Mouse (Mus musculus) lung, embryonic 14.5 days (tissue): ENCODE data around the gene Lbx1. TPM values are rescaled to one million over a fixed set of nuclear protein-coding genes. Genes with fewer than 3 reads are reported as not detected.
A peak's percentile ranks its signal among the peaks of the same experiment; 100 is the strongest.

ENCODE experiments used
- ATAC-seq: fragments of 200-750 bp; cut with Nextera tagmentation; 2 replicates; pipeline ENCODE4 v1.8.0; 2017; ENCODE audit warnings: mild to moderate bottlenecking, moderate TSS enrichment, moderate library complexity; ENCODE audit not compliant: insufficient read depth
- DNase-seq: peaks from one replicate; pipeline ENCODE4 v3.0.0-alpha.2; 2015
- H3K27ac ChIP-seq: fragments of 300-500 bp; sonication (generic); 2 replicates; pipeline ENCODE4 v1.5.1; 2014; ENCODE audit warnings: low read depth, mild to moderate bottlenecking, moderate library complexity
- H3K27me3 ChIP-seq: fragments of 300-500 bp; sonication (generic); 2 replicates; pipeline ENCODE4 v1.6.1; 2014; ENCODE audit warnings: low read length, control low read depth; ENCODE audit not compliant: insufficient read depth
- H3K36me3 ChIP-seq: fragments of 300-500 bp; sonication (generic); 2 replicates; pipeline ENCODE4 v1.6.1; 2014; ENCODE audit warnings: control low read depth; ENCODE audit not compliant: insufficient read depth
- H3K4me1 ChIP-seq: fragments of 300-500 bp; sonication (generic); 2 replicates; pipeline ENCODE4 v1.6.1; 2014; ENCODE audit warnings: antibody characterized with exemption, control low read depth; ENCODE audit not compliant: insufficient read depth
- H3K4me2 ChIP-seq: fragments of 300-500 bp; sonication (generic); 2 replicates; pipeline ENCODE4 v1.6.1; 2014; ENCODE audit warnings: mild to moderate bottlenecking
- H3K4me3 ChIP-seq: fragments of 300-500 bp; sonication (generic); 2 replicates; pipeline ENCODE4 v1.5.1; 2014; ENCODE audit warnings: low read depth, low read length
- H3K9ac ChIP-seq: fragments of 300-500 bp; sonication (generic); 2 replicates; pipeline ENCODE4 v1.6.1; 2014
- H3K9me3 ChIP-seq: fragments of 300-500 bp; sonication (generic); 2 replicates; pipeline ENCODE4 v1.6.1; 2016; ENCODE audit warnings: low read depth, low read length, control low read depth
- CTCF ChIP-seq: IDR thresholded peaks from 2 replicates; pipeline ENCODE4 v1.5.1; 2016; ENCODE audit warnings: antibody characterized with exemption, low read depth
- WGBS: fragments of 180-500 bp; shearing (Covaris S2); extraction: QIAGEN DNeasy Blood & Tissue Kit; methylation state at CpG from one replicate; pipeline ENCODE4 v1.1.7; 2014; 5-methylcytosine and 5-hydroxymethylcytosine counted together
- polyA plus RNA-seq: library from polyadenylated mRNA; unstranded; fragments of >200 nt; fragmentation: Nextera tagmentation; extraction: Ambion mirVana; gene quantifications from 2 replicates; pipeline ENCODE4 v1.2.1, GENCODE M21; 2014

The Lbx1 gene
- polyA plus RNA-seq: not detected in 2 replicates

DNA sequence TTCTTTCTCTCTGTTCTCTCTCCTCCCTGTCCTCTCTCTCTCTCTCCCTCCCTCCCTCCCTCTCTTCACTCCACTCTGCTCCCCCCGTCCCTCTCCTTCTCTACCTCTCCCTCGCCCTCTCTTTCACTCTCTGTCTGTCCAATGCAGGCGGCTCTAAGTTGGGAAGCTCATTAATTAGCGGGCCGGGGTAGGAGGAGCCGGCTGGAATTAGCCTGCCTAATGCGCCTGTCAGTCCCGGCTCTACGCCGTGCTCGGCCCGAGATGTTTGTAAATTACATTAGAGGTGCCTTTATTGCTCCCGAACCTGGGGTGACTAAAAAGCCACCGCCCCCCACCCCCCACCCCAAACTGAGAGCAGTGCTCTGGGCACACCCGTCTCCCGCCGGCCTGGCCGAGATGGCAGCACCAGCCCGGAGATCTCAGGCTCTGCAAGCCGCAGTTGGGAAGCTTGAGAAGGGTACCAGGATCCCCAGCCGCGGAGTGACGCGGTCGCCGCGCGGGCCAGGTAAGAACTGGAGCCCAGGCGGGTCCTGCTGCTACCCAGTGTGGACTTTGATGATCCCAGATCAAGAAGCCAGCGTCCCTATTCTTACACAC, at the start of gene Lbx1:
TSS of gene Lbx1 (minus strand) at position 47 of the 597 bp plus-strand sequence.
- WGBS: 1% methylated on average over 30 of the region's 30 CpGs
- H3K9me3 ChIP-seq: no peaks in the 10 kb centered on the region
- no peak for TF ChIP-seq CTCF
- peak within 1 kb of the TSS; percentile 35 for H3K4me3 ChIP-seq
- ATAC-seq (peak; percentile 28; the same call in 1 of the 2 replicates), DNase-seq (no peak)
- no peak within 1 kb of the TSS for H3K9ac ChIP-seq
- 0 out of 2 replicates have a peak, but pooled peaks cover 3% of the 10 kb centered on the region for H3K4me1 ChIP-seq
- no peaks in the 10 kb centered on the region for H3K36me3 ChIP-seq
- no peak within 1 kb of the TSS for H3K27ac ChIP-seq
- H3K4me2 ChIP-seq: peak within 1 kb of the TSS; percentile 62
- peaks cover 99% of the 10 kb centered on the region for H3K27me3 ChIP-seq

DNA sequence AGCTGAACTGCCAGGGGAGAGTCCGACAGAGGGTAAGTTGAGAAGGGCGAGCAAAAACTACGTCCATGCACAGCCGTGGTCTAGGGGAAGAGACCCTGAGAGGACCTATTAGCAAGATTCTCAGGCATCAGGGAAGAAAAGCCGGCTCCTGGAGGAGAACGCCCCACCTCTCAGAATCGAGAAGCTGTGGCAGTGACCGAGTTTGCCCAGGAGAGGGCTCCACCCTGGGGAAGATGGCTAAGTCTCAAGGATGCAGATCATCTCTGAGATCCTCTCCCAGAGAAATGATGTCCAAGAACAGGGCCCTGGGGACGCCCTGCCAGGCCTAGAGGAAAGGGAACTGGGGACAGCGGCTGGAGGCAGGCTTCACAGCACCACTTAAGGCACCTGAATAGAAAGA, 47.7 kb upstream of the Lbx1 start:
- Histone ChIP-seq H3K36me3 (no peaks in the 10 kb centered on the region), H3K4me2 (peak overlapping the region; percentile 35; the same call in 1 of the 2 replicates), H3K9me3 (no peaks in the 10 kb centered on the region), H3K27ac (no peak overlapping the region), H3K4me1 (no peaks in the 10 kb centered on the region), H3K27me3 (peaks cover 8% of the 10 kb centered on the region), H3K9ac (no peak overlapping the region), H3K4me3 (no peak overlapping the region)
- peak; percentile 72 for TF ChIP-seq CTCF
- 5% methylated on average over 10 of the region's 10 CpGs for WGBS
- no peak for ATAC-seq
- peak; percentile 78 for DNase-seq

DNA sequence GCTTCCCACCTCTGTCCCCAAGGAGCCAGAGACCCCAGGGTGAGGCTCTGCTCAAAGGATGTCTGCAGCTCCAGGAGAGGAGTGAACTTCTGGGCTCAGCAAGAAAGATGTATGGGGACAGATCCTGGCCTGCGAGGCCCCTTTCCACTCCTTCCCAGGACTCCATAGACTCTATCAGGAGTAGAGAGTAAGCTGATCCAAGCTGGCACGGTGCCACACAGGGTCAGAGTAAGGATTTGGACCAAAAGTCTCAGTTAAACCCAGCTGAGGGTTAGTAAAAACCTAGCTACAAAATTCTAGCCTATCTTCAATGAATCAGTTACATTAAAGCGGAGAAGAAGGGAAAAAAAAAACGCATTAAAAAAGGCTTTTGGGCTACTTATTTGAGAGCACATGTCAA, 40.6 kb upstream of the Lbx1 start:
- ATAC-seq: no peak
- Histone ChIP-seq H3K4me1 (peaks cover 9% of the 10 kb centered on the region; the same call in 1 of the 2 replicates), H3K4me3 (no peak overlapping the region), H3K4me2 (no peak overlapping the region), H3K27ac (no peak overlapping the region), H3K27me3 (no peaks in the 10 kb centered on the region), H3K9ac (no peak overlapping the region), H3K36me3 (no peaks in the 10 kb centered on the region), H3K9me3 (no peaks in the 10 kb centered on the region)
- peak; percentile 16 for DNase-seq
- no peak for TF ChIP-seq CTCF
- WGBS: 58% methylated on average over 4 of the region's 4 CpGs

DNA sequence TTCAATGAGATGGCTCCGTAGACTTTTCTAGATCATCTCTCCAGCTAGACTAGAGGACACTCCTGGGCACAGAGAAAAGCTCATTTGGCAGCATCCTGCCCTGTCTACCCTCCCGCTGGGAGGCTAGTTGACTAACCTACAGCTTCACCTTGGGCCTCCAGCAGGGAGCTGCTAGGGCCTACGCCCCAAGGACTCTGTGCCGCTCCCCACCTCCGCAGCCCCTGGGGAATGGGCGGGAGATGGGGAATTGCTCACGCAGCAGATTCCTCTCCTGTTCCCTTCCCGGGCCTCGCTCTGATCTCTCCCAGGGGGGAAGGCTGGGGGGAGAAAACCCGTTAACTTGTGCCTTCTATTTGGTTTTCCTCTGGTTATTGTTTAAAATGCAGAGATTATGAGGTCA, 36.4 kb upstream of the Lbx1 start:
- H3K4me1 ChIP-seq: peaks cover 9% of the 10 kb centered on the region; the same call in 1 of the 2 replicates
- H3K9ac ChIP-seq: no peak overlapping the region
- DNase-seq (peak; percentile 9), ATAC-seq (no peak)
- no peak for TF ChIP-seq CTCF
- no peak overlapping the region for H3K4me2 ChIP-seq
- no peaks in the 10 kb centered on the region for H3K27me3 ChIP-seq
- H3K9me3 ChIP-seq: no peaks in the 10 kb centered on the region
- no peak overlapping the region for H3K27ac ChIP-seq
- H3K4me3 ChIP-seq: no peak overlapping the region
- H3K36me3 ChIP-seq: no peaks in the 10 kb centered on the region
- WGBS: 18% methylated on average over 10 of the region's 10 CpGs

DNA sequence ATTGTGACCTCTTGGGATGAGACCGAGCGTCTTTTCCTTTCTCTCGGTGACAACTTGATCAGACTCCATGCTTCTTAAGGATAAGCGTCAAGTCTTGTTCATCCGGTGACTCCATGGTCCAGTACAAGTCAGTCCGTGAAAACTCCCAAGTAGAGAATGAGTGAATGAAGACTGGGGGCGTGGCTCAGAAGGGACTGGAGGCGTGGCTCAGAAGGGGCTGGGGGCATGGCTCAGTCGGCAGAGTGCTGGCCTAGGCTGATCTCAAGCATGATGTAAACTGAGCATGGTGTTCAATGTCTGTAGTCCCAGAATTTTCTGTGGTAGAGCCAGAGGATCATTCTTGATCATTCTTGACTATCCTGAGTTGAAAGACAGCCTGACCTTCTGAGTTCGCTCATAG, 27.4 kb upstream of the Lbx1 start:
- 55% methylated on average over 10 of the region's 10 CpGs for WGBS
- DNase-seq: no peak

DNA sequence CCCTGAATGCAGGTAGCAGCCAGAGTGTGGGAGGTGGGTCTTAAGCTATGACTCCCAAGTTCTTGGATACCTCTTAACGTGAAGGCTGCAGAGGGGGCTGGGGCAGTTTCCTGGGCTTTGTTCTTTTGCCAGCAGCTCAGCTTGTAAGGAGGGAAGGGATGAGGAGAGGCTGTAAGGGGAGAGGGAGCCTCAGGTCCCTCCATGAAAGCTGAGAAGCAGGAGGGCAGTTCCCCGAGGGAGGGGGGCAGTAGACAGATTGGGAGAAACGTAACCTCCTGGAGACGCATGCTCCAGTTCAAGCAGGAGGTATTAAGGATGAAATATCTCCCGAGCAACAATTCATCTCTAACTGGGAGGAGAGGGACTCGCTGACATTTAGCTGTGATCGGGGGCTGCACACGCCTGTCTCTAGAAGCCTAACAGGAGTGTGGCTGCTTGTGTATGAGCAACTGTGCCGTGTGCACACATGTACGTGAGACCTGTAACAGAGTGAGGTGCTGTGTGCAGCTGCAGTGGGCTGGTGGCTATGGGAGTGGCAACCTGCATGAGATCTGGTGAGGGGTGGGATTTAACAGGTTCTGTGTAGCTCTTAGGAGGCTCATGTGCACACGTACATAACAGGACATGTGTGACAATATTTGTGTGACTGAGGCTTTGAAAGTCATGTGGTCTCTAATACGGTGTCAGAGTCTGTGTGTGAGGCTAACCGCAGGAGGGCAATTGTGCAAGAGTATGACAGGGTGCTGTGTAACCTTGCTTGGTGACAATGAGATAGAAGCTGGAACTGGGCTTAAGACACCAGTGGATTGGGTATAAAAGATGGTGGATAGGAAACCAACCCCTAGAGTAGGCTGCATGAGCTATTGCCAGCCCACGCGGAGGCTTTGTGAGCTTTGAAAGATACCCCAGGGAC, 22.1 kb upstream of the Lbx1 start:
- TF ChIP-seq CTCF: no peak
- ATAC-seq: no peak
- no peak overlapping the region for H3K4me2 ChIP-seq
- no peaks in the 10 kb centered on the region for H3K4me1 ChIP-seq
- H3K9me3 ChIP-seq: no peaks in the 10 kb centered on the region
- no peak overlapping the region for H3K27ac ChIP-seq
- H3K27me3 ChIP-seq: no peaks in the 10 kb centered on the region
- H3K4me3 ChIP-seq: no peak overlapping the region
- no peak for DNase-seq
- no peaks in the 10 kb centered on the region for H3K36me3 ChIP-seq
- 41% methylated on average over 15 of the region's 15 CpGs for WGBS
- H3K9ac ChIP-seq: no peak overlapping the region; the same call in 1 of the 2 replicates

More for the DNA sequence above, 27.4 kb upstream of the Lbx1 start:
- H3K4me1 ChIP-seq: no peaks in the 10 kb centered on the region
- ATAC-seq: no peak
- H3K4me2 ChIP-seq: no peak overlapping the region
- H3K36me3 ChIP-seq: no peaks in the 10 kb centered on the region
- no peak overlapping the region for H3K27ac ChIP-seq
- H3K27me3 ChIP-seq: no peaks in the 10 kb centered on the region
- H3K9me3 ChIP-seq: no peaks in the 10 kb centered on the region
- no peak overlapping the region for H3K9ac ChIP-seq
- no peak for TF ChIP-seq CTCF
- no peak overlapping the region for H3K4me3 ChIP-seq

DNA sequence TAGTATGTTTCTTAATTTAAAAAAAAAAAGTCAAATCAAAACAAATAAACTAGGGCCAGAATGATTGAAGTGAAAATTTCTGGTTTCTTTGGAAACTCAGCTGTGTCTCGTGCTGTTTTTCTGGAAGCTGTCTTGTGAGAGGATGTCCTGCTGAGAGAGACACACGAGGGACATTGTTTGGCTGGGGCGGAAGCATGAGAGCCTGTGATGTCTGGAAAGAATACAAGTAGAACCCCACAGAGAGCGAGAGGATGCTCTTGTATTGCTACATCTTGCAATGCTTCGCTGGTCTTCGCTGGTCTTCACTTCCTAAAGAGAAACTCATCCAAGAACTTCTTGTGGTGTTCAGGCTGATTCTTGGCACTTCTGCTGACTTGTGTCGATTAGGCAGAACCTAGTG, 19.2 kb upstream of the Lbx1 start:
- no peak for DNase-seq
- no peak overlapping the region for H3K9ac ChIP-seq
- no peak for ATAC-seq
- WGBS: 83% methylated on average over 7 of the region's 7 CpGs
- no peak for TF ChIP-seq CTCF
- no peaks in the 10 kb centered on the region for H3K4me1 ChIP-seq
- H3K9me3 ChIP-seq: no peaks in the 10 kb centered on the region
- no peak overlapping the region for H3K4me3 ChIP-seq
- H3K27me3 ChIP-seq: no peaks in the 10 kb centered on the region
- no peaks in the 10 kb centered on the region for H3K36me3 ChIP-seq
- no peak overlapping the region for H3K4me2 ChIP-seq
- no peak overlapping the region for H3K27ac ChIP-seq
